Mouse (Mus musculus) frontal cortex, postnatal 14 days (tissue): ENCODE results near the gene Bax.

Source experiments
- DNase-seq, 2 experiments: peaks; one replicate each; pipeline ENCODE4 v3.0.0; 2022; ENCODE audit warnings: low spot score in 2 of 2

Bax gene

GRCm38 (mm10) chr7:45415636-45416035 lies 51.1 kb downstream of the Bax start:
- no peak for DNase-seq

DNA sequence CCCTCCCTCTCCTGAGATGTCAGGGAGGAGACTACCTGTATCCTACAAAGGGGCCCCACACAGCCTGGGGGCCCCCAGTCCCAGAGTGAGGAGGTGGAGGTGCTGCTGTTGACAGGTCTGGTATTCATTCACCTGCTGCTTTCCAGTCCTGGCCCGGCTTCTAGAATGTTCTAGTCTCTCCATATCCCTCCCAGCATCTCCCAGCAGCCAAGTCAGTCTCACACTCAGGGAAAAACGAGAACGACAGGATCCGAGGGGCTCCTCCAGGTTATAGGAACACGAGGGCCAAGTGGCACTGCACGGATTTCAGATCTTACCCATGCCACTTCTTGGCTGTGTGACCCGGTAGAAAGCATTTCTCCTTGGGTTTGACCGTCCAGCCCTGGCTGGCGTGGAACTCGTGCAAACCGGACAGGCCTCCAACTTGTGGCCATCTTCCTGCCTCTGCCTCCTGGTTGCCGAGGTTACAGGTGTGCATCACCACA lies 51.9 kb downstream of the Bax start:
- no peak for DNase-seq

DNA sequence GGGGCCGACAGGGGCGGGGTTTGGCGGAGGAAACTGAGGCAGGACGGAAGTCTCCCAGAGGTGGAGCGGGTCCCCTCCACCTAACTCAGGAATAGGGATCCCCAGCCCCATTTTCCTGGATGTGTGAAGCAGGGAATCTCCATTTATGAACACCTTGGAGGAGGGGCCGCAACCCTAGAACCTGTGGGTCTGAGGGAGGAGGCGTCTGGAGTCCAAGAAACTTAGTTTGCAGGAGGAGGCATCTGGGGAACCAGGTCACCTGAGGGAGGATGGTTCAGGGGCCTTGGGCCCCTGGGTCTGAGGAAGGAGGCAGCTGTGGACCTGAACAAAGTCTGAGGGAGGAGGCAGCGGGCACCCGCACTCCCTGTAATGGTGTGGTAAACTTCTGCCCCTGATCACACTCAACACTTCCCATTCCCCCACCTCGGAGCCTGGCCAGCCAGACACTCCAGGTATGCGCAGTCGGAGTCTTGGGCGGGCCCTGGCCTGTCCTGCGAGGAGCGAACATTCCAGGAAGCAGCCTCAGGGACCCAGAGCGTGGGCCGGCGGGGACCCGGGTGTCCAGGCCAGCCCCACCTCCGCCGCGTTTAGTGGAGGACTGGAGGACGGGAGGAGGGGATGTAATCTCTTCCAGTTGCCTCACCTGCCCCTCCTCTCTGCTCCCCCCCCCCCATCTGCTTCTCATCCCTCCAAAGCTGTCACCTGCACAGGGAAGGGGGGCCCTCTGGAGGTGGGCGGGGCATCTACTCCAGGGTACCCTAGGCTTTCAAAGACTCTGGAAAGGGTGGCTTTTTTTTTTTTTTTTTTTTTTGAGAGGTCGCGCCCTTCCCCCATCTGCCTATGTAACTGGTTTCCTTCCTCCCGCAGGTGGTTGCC lies 52.6 kb downstream of the Bax start:
- DNase-seq = no peak

DNA sequence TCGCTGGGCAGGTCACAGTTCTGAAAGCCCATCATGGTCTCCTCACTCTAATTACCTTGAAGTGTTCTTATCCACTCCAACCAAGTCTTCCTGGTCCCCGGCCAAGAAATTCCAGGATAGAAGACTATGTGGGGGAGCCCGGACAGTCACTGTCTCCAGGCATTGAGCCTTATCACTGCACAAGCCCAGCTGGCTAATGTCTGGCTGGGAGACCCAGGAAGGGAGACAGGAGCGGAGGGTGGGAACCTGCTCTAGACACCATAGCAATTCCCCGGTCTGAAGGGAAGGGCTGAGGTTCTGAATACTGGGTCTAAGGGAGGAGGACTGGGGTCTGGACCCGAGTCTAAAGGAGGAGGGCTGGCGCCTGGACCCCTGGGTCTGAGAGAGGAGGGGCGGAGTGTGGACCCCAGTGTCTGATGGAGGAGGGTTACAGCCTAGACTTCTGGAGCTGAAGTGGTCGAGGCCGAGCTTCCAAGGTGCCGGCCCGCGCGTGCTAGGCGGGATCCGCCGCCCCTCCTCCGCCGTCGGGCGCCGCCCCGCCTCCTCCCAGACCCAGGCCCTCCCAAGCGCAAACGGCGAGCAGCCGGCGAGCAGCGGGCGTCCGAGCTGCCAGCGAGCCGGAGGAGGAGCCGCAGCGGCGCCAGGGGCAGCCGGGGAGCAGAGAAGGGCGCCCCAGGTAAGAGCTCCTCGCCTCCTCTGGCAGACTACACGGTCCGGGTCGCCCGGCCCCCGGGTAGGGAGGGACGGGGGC lies 53.4 kb downstream of the Bax start, which contains the start of gene Ntf5:
TSS of gene Ntf5 (plus strand) at position 583 of the 751 bp plus-strand sequence.
- no peak for DNase-seq

GRCm38 (mm10) chr7:45412421-45412820 lies 54.3 kb downstream of the Bax start:
- no peak for DNase-seq
